Mouse (Mus musculus) adrenal gland, adult 8-10 months (tissue): ENCODE data around the gene Kdm1b. TPM values are rescaled to one million over a fixed set of nuclear protein-coding genes. Genes with fewer than 3 reads are reported as not detected.

Experiments
- DNase-seq: peaks from one replicate; pipeline ENCODE4 v3.0.0; 2022
- total RNA-seq, 4 experiments: library from RNA; stranded (reverse); gene quantifications; 2 replicates each; pipeline ENCODE4 v1.2.4; 2022

Gene Kdm1b
- total RNA-seq: 10 to 100 TPM in 3 of 4 experiments, 1 to 10 TPM in 1; 9.7 to 12.6 (median 11.7) TPM

DNA sequence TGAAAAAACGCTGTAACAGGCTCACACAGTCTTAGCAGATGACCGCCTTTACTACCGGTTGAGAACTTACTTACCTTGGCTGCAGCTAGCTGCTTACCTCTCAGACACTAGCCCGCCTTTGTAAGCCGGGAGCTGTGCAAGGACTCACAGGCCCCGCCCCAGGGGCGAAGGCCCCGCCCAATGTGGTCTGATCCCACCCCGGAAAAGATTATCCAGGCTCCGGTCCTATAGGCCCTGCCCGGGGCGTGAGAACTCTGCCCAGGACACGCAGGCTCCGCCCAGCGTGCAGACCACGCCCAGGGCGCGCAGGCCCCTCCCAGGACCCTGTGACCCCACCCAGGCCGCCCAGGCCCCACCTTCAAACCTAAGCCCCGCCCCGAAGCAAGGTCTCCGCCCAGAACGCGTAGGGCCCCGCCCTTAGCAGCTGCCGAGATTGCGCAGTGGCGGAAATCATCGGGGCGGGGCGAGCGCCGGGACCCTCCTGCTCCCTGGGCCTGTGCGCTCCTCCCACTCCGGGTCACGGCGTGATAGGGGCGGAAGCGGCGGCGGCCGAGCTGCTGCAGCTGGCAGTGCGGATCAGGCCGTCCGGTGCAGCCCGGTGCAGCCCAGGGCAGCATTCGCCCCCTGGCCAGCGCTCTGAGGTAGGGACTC lies at the start of gene Kdm1b:
Kdm1b (plus strand) TSS at position 470 of the 651 bp plus-strand sequence.
- peak; percentile 99 for DNase-seq

DNA sequence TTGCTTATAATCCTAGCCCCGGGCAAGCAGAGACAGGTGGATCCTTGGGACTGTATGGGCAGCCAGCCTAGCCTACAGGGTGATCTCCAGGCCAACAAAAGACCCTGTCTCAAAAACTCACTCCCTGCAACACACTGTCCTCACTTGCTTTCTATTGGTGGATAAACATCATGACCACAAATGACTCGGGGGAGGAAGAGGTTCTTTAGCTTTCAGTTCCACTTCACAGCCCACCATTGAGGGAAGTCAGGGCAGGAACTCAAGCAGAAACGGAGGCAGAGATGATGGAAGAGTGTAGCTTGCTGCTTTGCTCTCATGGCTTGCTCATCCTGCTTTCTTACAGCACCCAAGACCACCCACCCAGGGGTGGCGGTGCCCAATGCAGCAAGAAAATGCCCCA lies 45.9 kb upstream of the Kdm1b start:
- no peak for DNase-seq

DNA sequence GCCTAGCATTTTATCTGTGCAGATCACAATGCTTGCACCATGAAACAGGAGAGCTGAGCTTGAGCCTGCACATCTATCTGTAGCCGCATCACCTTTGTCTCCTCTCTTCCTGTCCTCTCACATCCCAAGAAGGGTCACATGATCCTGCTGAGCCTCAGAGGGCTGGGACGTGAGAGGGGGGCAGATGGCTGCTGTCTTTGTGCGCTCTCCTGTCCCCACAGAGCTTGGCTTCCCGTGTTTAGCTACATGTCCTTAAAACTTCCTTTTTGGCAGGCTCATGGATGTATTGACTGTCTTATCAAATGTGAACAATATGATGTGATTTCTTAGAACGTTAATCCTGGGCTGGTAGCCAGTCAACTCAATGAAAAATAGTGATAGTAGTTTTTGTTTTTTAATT lies 43.8 kb upstream of the Kdm1b start:
- DNase-seq: no peak

DNA sequence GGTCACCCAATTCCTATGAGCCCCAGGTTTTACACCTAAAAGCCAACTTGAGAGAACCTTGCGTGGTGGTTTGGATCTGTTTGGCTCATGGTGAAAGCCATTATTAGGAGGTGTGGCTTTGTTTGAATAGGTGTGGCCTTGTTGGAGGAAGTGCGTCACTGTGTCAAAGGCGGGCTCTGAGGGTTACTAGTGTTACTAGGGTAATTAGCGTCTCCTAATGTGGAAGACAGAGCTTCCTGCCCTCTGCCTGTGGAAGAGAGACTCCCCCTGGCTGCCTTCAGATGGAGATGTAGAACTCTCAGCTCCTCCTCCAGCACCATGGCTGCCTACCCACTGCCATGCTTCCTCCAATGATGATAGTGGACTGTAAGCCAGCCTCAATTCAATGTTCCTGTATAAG lies 41.7 kb upstream of the Kdm1b start:
- no peak for DNase-seq

DNA sequence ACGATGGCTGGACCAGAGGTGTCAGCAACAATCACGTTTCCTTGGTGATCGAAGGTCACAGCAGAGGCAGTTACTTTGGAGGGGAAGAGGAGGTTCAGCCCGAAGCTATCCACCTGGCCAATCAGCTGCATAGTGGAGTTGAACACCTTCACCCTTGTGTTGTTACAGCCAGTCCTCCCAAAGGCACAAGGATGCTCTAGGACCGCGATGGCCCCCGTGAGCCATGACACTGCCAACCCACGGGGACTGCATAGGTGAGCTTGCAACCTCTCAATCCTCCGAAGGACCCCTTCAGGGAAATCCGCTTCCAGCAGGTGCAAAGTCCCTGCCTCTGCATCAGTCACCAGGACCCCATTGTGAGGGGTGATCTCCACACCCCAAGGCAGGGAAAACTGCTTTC lies 29.6 kb upstream of the Kdm1b start:
- DNase-seq: no peak

DNA sequence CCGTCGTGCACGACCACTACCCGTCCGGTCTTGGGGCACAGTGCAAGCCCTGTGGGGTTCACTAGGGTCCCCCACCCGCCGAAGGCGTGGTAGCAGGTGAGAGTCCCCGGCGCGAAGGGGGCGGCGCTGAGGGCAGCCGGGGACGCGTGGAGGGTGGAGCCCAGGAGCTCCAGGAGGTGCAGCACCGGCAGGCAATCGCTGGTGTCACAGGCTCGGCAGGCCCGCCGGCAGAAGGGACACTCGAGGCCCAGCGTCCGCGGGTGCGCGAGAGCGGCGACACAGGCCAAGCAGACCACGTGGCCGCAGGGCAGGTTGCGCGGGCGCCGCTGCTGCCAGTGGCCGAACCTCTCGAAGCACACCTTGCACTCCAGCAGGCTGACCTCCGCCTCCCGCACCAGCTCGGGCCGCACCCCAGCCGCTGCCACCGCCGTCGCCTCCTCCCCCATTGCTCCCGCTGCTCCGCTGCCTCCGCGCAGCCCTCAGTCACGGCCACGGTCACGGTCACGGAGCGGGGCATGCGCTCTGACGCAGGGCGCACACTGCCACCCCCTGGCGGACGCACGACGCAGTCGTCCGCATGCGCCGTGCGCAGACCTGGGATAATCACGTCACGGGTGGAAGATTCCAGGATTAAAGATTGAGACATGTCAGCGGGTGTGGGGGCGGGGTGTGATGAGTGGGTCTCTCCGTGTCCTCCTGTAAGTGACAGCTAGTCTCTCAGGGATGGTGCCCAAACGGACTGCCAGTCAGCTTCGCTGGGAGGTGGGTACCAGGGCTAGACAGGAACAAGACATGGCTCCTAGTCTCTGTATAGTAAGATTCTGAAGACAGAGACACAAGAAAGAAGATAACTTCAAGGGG lies 28.7 kb upstream of the Kdm1b start, which contains the start of gene Nhlrc1:
Nhlrc1 (minus strand) TSS at position 517 of the 861 bp plus-strand sequence.
- peak; percentile 73 for DNase-seq

DNA sequence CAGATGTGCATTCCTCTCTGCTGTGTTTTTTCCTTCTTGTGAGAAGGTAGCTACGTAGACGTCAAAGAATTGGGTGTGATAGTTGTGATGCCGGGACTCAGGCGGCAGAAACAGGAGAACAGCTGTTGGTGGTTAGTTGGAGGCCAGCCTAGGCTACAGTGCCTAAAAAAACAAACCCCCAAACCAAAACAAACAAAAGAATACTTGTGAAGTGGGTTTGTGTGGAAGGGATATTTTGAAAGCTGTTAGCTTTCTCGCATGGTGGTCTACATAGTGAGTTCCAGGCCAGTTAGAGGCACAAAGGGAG lies 28.2 kb upstream of the Kdm1b start:
- no peak for DNase-seq

DNA sequence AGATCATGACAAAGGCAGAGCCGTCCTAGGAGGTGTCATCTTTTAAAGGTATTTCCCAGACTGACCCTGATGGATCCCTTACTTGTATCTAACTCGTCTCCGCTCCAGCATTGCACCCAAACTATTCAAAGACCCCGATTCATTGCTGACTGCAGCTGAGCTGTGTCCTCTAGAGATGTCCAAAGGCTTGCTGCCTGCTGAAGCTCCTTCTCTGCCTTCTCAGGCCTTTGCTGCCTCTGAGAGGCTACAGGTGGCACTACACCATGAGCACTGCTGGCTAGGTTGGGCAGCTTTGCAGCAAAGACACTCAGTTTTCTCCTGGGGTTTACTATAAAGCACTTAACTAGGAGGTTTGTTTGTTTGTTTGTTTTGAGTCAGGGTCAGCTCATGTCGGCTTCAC lies 26.0 kb upstream of the Kdm1b start:
- peak; percentile 33 for DNase-seq

DNA sequence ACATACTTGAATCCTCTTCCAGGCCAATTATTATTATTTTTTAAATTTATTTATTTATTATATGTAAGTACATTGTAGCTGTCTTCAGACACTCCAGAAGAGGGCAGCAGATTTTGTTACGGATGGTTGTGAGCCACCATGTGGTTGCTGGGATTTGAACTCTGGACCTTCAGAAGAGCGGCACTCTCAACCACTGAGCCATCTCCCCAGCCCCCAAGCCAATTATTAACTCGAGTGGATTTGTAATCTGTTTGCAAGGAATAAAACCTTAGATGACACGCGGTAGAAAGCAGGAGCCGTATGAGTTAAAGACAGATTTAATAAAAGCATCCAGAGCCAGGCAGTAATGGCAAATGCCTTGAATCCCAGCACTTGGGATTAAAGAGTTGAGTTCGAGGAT lies 23.5 kb upstream of the Kdm1b start:
- DNase-seq: no peak

DNA sequence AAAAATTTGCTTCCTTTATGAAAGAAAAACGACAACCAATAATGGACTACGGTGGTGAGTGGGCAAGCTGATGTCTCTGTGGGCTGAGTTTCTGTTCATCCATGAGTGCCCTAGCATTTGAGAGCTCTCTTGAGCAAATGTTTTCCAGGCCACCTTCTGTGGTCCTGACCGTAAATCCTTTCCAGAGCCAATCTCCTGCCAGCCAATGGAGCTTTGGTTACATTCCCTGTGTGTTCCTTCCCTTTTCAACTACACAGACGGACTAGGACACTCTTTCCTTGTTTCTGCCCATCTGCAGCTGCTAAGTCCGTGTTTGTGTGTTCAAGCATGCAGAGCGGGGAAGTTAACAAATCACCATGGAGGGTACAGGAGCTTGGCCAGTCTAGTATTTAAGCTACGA lies 22.5 kb upstream of the Kdm1b start:
- no peak for DNase-seq

DNA sequence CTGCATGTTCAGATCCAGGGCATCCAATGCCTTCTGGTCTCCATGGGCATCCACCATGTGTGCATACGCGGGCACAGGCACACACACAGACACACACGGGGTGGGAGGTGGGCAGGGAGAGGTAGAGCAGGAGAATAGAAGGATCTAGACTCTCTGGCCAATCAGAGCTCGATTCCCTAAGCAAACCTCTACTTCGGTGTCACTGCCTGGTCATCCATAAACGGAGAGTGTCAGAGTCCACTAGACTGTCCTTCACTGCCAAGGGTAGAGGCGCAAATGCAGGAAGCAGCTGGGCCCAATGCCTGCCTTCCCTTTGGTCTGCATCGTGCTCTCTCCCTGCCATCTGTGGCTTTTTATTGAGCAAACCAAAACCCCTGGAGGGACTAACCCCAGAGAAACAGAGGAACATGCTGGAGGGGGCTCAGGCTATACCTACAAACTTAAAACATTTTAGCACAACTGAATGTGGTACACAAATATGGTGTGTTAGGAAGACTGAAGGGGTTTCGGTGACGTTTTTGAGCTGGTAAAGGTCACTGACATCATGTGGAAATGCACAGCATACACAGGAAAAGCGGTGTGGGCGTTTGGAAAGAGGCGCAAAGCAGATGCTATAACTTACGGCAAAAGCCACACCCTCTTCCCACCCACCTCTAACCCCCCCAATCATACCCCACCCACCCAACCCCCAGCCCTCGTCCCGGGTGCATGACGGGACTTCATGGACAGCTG lies 12.8 kb upstream of the Kdm1b start:
- no peak for DNase-seq

DNA sequence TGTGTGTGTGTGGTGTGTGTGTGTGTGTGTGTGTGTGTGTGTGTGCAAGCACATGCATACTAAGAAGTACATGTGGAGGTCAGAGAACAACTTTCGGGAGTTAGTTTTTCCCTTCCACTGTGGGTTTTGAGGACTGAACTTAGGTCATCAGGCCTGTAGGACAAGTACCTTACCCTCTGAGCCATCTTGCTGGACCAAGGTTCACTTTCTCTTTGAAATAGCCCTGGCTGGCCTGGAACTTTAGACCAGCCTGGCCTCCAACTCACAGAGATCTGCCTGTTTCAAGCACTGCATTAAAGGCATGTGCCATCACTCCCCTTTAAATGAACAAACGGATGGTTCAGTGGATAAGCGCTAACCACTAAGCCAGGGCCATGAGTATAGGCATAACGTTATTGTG lies 9.7 kb upstream of the Kdm1b start:
- DNase-seq: no peak

DNA sequence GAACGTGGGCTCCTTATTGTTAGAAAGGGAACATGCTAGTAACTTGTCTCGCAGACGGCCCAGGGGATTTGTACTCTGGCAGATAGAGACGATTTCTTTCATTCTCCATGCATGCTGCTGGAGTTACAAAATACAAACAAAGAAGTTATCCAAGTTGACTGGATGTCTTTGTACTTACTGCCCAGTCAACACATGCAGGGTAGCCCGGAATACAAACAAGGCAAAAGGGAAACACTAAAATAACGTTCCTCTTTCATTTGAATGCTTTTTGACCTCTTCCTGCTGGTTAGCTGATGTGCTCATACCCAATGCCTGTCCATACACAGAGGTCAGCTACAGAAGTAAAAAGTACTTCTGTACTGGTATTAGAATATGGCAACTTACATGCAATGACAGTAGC lies 5.4 kb upstream of the Kdm1b start:
- no peak for DNase-seq

DNA sequence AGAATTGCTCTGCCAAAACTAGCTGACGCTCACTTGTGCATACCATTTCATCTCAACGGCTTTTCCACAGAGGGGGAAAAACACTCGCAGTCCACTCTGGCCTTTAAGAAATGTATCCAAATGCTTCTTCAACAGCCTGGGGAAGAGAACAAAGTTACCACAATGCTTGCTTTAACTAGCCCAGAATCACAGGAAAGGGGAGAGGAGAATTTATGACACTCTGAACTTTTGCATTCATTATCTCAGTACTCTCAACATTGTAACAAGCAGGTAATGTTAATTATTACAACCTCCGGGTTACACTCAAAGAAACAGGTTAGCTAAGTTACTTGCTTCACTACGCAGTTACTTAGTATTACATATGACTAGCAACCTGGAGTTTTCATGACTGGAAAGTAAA lies 3.2 kb upstream of the Kdm1b start:
- DNase-seq: no peak

DNA sequence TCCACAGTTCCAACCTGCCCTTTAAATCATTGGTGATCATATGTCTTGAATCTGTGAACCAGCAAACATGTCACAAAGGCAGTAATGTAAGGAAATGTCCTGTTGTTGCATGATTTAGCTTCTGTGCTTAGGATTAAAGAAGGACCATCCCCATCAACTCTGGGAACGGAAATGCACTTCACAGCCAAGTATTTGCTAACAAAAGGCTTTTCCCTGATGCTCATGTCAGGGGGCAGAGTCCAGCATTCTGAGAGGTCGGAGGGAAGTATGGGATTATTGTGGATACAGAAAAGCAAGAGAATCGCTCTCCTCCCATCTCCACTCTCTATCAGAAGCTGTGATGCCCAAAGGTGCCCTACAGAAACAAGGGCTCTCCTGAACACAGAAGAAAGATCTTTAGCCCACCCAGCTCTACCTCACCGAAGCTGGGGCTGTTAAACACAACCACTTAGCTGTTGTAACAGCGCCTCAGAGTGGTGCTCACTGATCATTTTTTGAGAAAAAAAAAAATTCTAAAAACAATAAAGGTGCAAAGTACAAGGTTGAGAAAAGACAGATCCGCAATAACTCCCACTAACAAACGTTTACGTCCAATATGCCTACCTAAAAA lies 1.2 kb upstream of the Kdm1b start:
- DNase-seq: no peak

DNA sequence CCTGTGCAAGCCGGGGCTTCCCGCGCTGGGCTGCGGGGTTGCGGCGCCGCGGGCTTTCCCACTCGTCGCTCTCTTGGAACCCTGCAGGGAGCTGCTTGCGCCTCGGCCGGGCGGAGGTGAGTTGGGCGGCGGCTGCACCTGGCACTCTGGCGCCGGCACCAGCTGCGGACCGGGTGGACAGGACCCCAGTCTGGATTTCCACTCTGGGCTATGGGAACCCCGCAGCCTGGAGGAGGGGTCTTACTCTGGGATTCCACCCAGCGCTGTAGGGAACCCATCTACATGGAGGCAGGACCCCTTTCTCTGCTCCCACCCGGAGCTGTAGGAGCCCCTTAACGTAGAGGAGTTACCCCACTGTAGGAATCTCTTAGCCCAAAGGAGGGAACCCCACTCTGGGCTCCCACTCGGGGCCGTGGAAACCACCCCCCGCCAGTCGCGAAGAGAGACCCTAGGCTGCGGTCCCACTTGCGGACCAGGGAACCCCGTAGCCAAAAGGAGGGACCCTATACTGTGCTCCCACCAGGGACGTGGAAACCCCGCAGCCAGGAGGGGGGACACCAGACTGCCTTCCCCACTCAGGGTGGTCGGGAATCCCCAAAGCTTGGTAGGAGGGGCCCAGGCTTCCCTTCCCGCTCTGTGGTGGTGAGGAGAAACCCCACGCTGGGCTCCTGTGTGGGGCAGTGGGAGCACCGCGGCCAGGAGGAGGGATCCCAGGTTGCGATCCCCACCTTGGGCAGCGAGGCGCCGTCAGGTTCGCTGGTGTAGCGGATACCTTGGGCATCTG lies 726 bp downstream of the Kdm1b start:
- DNase-seq: peak; percentile 20

DNA sequence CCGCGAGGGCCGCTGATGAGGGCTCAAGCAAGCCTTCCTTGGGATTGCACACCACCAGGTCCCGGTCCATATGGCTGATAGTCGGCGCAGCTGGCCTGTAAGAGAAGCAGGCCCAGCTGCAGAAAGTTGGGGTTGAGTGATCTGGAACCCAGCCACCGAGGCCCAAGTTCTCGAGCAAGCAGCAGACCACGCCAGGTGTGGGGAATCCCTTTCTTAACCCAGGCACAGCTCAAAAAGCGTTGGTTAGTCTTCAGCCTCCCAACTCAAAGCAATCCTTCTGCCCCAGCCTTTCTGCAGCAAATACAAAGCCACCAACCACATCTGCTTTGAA lies 1.3 kb downstream of the Kdm1b start, which contains the start of gene Tpmt:
Tpmt (minus strand) TSS at position 121 of the 331 bp plus-strand sequence.
- DNase-seq: peak; percentile 3

DNA sequence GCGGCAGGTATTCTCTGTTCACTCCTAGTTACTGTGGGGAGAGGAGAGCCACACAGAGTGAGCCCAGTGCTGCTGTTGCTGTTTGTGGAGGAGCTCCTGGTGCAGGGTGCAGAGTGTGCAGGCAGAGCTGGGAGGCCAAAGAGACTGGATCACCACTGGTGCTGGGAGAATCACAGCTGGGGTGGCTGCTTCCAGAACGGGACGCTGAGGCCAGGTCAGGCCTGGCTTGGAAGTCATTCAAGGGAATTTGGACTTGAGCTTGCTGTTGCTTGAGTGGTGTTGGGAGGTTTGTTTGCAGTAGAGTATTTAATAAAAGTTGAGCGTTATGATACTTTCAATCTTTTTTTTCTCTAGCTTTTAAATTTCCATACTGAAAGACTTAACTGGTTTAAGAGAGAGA lies 4.7 kb downstream of the Kdm1b start:
- no peak for DNase-seq

DNA sequence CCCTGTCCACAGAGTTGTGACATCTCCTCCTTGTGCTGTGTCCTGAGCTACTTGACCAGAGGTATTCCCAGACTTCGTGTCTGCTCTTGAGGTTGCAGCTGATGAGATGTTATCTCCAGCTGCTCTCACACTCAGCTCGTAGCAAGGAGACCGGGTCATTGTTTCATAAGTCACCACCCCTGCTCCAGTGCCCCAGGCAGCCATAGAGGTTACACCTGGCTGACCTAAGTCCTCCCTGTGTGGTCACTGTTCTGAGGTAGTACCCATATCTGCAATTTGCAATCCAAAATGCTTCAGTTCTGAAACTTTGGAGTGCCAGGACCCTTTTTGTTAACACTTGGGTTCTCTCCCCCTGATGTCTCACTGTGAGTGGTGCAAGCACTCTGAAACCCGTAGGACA lies 6.7 kb downstream of the Kdm1b start:
- no peak for DNase-seq

DNA sequence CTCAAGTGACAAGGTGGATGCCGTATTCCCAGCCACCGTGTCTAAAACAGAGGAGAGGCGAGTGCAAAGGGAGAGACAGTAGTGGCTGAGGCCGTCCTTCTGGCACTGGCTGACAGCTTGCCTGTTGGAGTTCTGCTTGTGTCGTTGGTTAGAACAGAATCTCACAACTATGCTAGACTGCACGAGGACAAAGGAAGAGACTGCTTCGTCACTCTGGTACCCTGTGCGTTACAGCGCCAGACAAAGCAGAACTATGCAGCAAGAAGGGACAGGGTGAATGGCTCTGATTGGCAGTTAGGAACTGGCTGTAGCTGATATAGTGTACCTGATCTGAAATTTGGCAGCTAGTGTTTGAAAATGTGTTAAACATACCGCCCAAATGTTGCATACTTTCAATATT lies 10.7 kb downstream of the Kdm1b start:
- no peak for DNase-seq

DNA sequence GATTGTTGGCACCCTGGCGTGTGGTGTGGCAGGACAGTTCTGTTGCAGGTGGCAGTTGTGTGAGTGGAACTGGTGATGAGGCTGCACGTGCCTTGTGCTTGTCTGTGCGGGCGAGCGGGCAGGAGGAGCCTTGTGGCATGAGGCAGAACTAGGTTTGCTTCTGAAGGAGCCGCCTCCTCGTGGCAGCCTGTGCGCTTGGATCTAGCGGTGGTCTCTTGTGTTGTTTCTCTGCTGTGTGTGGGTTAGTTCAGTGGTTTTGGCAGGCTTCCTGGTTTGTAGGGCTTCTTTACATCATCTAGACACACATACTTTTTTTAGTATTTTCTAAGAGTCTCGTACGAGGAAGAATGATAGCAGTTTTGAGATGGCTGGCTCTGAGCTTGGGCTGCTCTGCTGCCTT lies 12.8 kb downstream of the Kdm1b start:
- no peak for DNase-seq

DNA sequence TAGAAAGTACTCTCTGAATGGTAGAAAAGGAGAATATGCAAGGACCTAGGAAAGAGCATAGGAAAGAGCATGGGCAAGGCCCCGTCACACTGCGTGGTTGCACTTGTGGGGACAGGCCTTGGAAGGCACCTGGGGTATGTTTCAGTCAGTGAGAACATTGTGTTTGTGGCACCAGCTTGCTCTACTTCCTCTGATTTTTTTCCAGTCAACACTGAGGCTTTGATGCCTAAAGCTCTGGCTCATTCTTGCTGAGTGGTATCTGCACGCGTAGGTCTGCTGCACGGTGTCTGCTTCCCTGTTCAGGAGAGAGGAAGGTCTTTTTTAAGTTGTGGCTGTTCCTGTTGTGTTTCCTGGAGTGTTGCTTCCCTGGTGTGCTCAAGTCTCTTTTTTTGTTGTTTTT lies 13.5 kb downstream of the Kdm1b start:
- no peak for DNase-seq
